Mouse (Mus musculus) cortical plate, adult 2 months (tissue): ENCODE results near the gene Tmc2. TPM values are rescaled to one million over a fixed set of nuclear protein-coding genes. Genes with fewer than 3 reads are reported as not detected.
A peak's percentile ranks its signal among the peaks of the same experiment; 100 is the strongest.

Experiments
- H3K27ac ChIP-seq: fragments of 200-500 bp; 2 replicates; pipeline ENCODE4 v1.5.1; 2012; ENCODE audit warnings: low read length, control low read depth, inconsistent platforms; ENCODE audit not compliant: insufficient read depth
- H3K4me1 ChIP-seq: fragments of 200-500 bp; 2 replicates; pipeline ENCODE4 v1.6.1; 2011; ENCODE audit warnings: low read length; ENCODE audit not compliant: control insufficient read depth, insufficient read depth
- H3K4me3 ChIP-seq: fragments of 200-500 bp; 2 replicates; pipeline ENCODE4 v1.5.1; 2011; ENCODE audit warnings: mild to moderate bottlenecking, low read length, control low read depth; ENCODE audit not compliant: insufficient read depth
- CTCF ChIP-seq: fragments of 200-500 bp; IDR thresholded peaks from 2 replicates; pipeline ENCODE4 v1.5.1; 2011; ENCODE audit warnings: mild to moderate bottlenecking, control low read depth, low read length; ENCODE audit not compliant: insufficient read depth; ENCODE audit errors: extremely low read depth
- POLR2A ChIP-seq: fragments of 200-500 bp; IDR thresholded peaks from 2 replicates; pipeline ENCODE4 v1.6.1; 2011; ENCODE audit warnings: mild to moderate bottlenecking, low read length, control low read depth; ENCODE audit not compliant: insufficient read depth; ENCODE audit errors: extremely low read depth
- polyA plus RNA-seq: library from polyadenylated mRNA; depleted of rRNA; stranded (reverse); fragments of >200 nt; gene quantifications from 2 replicates; pipeline ENCODE4 v1.2.3, GENCODE M21; 2012

Tmc2 gene
- polyA plus RNA-seq, 1 experiment = not detected

- no peak overlapping the region for H3K27ac ChIP-seq
- no peak overlapping the region for H3K4me3 ChIP-seq
- TF ChIP-seq CTCF (no peak), POLR2A (no peak)
- peaks cover 1% of the 10 kb centered on the region; the same call in 1 of the 2 replicates for H3K4me1 ChIP-seq
Observed at GRCm38 (mm10) chr2:130171674-130172073, 23.3 kb upstream of the Tmc2 start.

GRCm38 (mm10) chr2:130176820-130177219, 18.2 kb upstream of the Tmc2 start:
- Histone ChIP-seq H3K4me3 (peak overlapping the region; percentile 5; the same call in 1 of the 2 replicates), H3K27ac (no peak overlapping the region), H3K4me1 (peaks cover 5% of the 10 kb centered on the region)
- TF ChIP-seq CTCF (no peak), POLR2A (no peak)

GRCm38 (mm10) chr2:130178381-130178705, 16.7 kb upstream of the Tmc2 start:
- Histone ChIP-seq H3K4me3 (peak overlapping the region; percentile 59), H3K4me1 (peaks cover 5% of the 10 kb centered on the region), H3K27ac (0 out of 2 replicates have a peak overlapping the region, but pooled peaks have one; percentile 58)
- TF ChIP-seq POLR2A (no peak), CTCF (no peak)

- H3K27ac ChIP-seq = peak within 1 kb of the TSS; percentile 58
- no peak for TF ChIP-seq CTCF
- peak; percentile 64; the same call in 1 of the 2 replicates for TF ChIP-seq POLR2A
- H3K4me1 ChIP-seq = peaks cover 5% of the 10 kb centered on the region
- peak within 1 kb of the TSS; percentile 59 for H3K4me3 ChIP-seq
Observed at GRCm38 (mm10) chr2:130178706-130179506, 16.1 kb upstream of the Tmc2 start, which contains the start of gene Snrpb. Gene Snrpb (minus strand): TSS chr2:130179403.

GRCm38 (mm10) chr2:130179507-130180019, 15.4 kb upstream of the Tmc2 start:
- peaks cover 5% of the 10 kb centered on the region for H3K4me1 ChIP-seq
- peak overlapping the region; percentile 11; the same call in 1 of the 2 replicates for H3K27ac ChIP-seq
- TF ChIP-seq POLR2A (no peak), CTCF (no peak)
- H3K4me3 ChIP-seq = peak overlapping the region; percentile 59

- Histone ChIP-seq H3K4me3 (no peak overlapping the region), H3K27ac (no peak overlapping the region), H3K4me1 (0 out of 2 replicates have a peak, but pooled peaks cover 2% of the 10 kb centered on the region)
- no peak for TF ChIP-seq POLR2A
- no peak for TF ChIP-seq CTCF
Observed at GRCm38 (mm10) chr2:130188391-130188790, 6.6 kb upstream of the Tmc2 start.

GRCm38 (mm10) chr2:130200961-130201360, 6.0 kb downstream of the Tmc2 start:
- TF ChIP-seq CTCF = no peak
- no peak for TF ChIP-seq POLR2A
- Histone ChIP-seq H3K27ac (no peak overlapping the region), H3K4me1 (no peaks in the 10 kb centered on the region), H3K4me3 (no peak overlapping the region)

GRCm38 (mm10) chr2:130207376-130207775, 12.4 kb downstream of the Tmc2 start:
- H3K27ac ChIP-seq = no peak overlapping the region
- H3K4me1 ChIP-seq = peaks cover 2% of the 10 kb centered on the region; the same call in 1 of the 2 replicates
- no peak overlapping the region for H3K4me3 ChIP-seq
- no peak for TF ChIP-seq POLR2A
- TF ChIP-seq CTCF = no peak

GRCm38 (mm10) chr2:130207996-130208395, 13.0 kb downstream of the Tmc2 start:
- Histone ChIP-seq H3K4me1 (peaks cover 2% of the 10 kb centered on the region; the same call in 1 of the 2 replicates), H3K27ac (no peak overlapping the region), H3K4me3 (no peak overlapping the region)
- TF ChIP-seq POLR2A (no peak), CTCF (no peak)

- Histone ChIP-seq H3K4me1 (peaks cover 2% of the 10 kb centered on the region; the same call in 1 of the 2 replicates), H3K4me3 (no peak overlapping the region), H3K27ac (no peak overlapping the region)
- TF ChIP-seq POLR2A (no peak), CTCF (no peak)
Observed at GRCm38 (mm10) chr2:130209636-130210035, 14.6 kb downstream of the Tmc2 start.
